Mouse (Mus musculus): Measurements from ENCODE around the gene Arl16. TPM values are rescaled to one million over a fixed set of nuclear protein-coding genes. Genes with fewer than 3 reads are reported as not detected.

The Arl16 gene
- polyA plus RNA-seq, 1 experiment from 2014 or later = 56.1 TPM

DNA sequence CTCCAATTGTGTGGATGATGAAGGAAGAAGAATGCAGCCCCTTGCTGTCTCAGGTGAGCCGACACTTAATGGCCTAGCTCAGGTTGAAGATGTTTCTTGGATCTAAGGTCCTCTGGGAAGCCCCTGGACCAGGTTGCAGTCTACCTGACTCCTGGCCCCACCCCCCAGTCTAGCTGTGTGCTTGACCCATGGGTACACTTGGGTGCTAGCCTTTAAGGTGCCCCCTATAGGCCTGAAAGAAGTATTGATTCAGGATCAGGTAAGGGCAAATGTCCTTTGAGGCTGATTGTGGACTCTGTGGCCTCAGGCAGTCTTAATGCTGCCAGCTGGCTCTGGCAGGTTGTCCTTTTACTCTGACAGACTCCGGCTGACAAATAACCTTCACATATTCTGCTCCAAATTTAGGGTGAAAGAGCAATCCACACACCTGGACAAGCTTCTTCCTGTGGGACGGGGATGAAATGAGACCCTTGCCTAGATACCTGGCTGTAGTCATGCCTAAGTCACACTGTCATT is 24.6 kb downstream of the Arl16 start:
- ATAC-seq (ENCODE audit: low FRiP score) = no peak
- H3K4me2 ChIP-seq (replicated peaks) = no peak overlapping the region
- DNase-seq (ENCODE audit: low spot score) = no peak
- H3K4me1 ChIP-seq (replicated peaks; ENCODE audit: control insufficient read depth, insufficient read depth, low read length) = no peaks in the 10 kb centered on the region
- H3K9ac ChIP-seq = no peak overlapping the region
- 88% methylated on average over 3 of the region's 3 CpGs for WGBS
- H3K27ac ChIP-seq = no peak overlapping the region
- no peaks in the 10 kb centered on the region for H3K36me3 ChIP-seq (replicated peaks; ENCODE audit: control insufficient read depth, insufficient read depth)
- no peaks in the 10 kb centered on the region for H3K27me3 ChIP-seq (ENCODE audit: control insufficient read depth, insufficient read depth, low read length)
- no peak overlapping the region for H3K4me3 ChIP-seq (replicated peaks; ENCODE audit: low read length)
- H3K9me3 ChIP-seq (ENCODE audit: control insufficient read depth, low read length) = no peaks in the 10 kb centered on the region

- Histone ChIP-seq H3K9me3 (ENCODE audit: control insufficient read depth, low read length) (no peaks in the 10 kb centered on the region), H3K4me3 (replicated peaks; ENCODE audit: low read length) (no peak within 1 kb of the TSS), H3K4me1 (replicated peaks; ENCODE audit: control insufficient read depth, insufficient read depth, low read length) (no peaks in the 10 kb centered on the region), H3K27me3 (ENCODE audit: control insufficient read depth, insufficient read depth, low read length) (no peaks in the 10 kb centered on the region), H3K4me2 (replicated peaks) (no peak within 1 kb of the TSS), H3K9ac (no peak within 1 kb of the TSS), H3K27ac (no peak within 1 kb of the TSS), H3K36me3 (replicated peaks; ENCODE audit: control insufficient read depth, insufficient read depth) (no peaks in the 10 kb centered on the region)
- DNase-seq (ENCODE audit: low spot score) (no peak), ATAC-seq (ENCODE audit: low FRiP score) (no peak)
- WGBS = 82% methylated on average over 3 of the region's 3 CpGs
Measured at GRCm38 (mm10) chr11:120442344-120442743, 25.1 kb downstream of the Arl16 start, which contains the start of gene Tspan10. Gene Tspan10 (plus strand): TSS chr11:120442644.

GRCm38 (mm10) chr11:120437857-120438385 is 29.5 kb downstream of the Arl16 start:
- no peaks in the 10 kb centered on the region for H3K27me3 ChIP-seq (ENCODE audit: control insufficient read depth, insufficient read depth, low read length)
- H3K9me3 ChIP-seq (ENCODE audit: control insufficient read depth, low read length) = no peaks in the 10 kb centered on the region
- no peak for ATAC-seq (ENCODE audit: low FRiP score)
- H3K36me3 ChIP-seq (replicated peaks; ENCODE audit: control insufficient read depth, insufficient read depth) = peaks cover 26% of the 10 kb centered on the region
- peak overlapping the region; percentile 93 for H3K4me3 ChIP-seq (replicated peaks; ENCODE audit: low read length)
- H3K9ac ChIP-seq = peak overlapping the region; percentile 92
- no peak for DNase-seq (ENCODE audit: low spot score)
- H3K27ac ChIP-seq = no peak overlapping the region; the same call in 1 of the 2 replicates
- peak overlapping the region; percentile 70 for H3K4me2 ChIP-seq (replicated peaks)
- 30% methylated on average over 12 of the region's 12 CpGs for WGBS
- peaks cover 12% of the 10 kb centered on the region for H3K4me1 ChIP-seq (replicated peaks; ENCODE audit: control insufficient read depth, insufficient read depth, low read length)

- H3K27ac ChIP-seq = peak within 1 kb of the TSS; percentile 58
- H3K27me3 ChIP-seq (ENCODE audit: control insufficient read depth, insufficient read depth, low read length) = no peaks in the 10 kb centered on the region
- H3K9me3 ChIP-seq (ENCODE audit: control insufficient read depth, low read length) = no peaks in the 10 kb centered on the region
- H3K9ac ChIP-seq = peak within 1 kb of the TSS; percentile 92
- ATAC-seq (ENCODE audit: low FRiP score) (peak; percentile 84; the same call in 1 of the 2 replicates), DNase-seq (ENCODE audit: low spot score) (peak; percentile 89)
- peak within 1 kb of the TSS; percentile 93 for H3K4me3 ChIP-seq (replicated peaks; ENCODE audit: low read length)
- WGBS = under 1% methylated on average over 74 of the region's 77 CpGs
- H3K4me2 ChIP-seq (replicated peaks) = peak within 1 kb of the TSS; percentile 70
- H3K36me3 ChIP-seq (replicated peaks; ENCODE audit: control insufficient read depth, insufficient read depth) = peaks cover 32% of the 10 kb centered on the region
- H3K4me1 ChIP-seq (replicated peaks; ENCODE audit: control insufficient read depth, insufficient read depth, low read length) = peaks cover 12% of the 10 kb centered on the region
Measured at GRCm38 (mm10) chr11:120437152-120437856, 30.1 kb downstream of the Arl16 start, which contains the start of gene Nploc4. Gene Nploc4 (minus strand): TSS chr11:120437708.

DNA sequence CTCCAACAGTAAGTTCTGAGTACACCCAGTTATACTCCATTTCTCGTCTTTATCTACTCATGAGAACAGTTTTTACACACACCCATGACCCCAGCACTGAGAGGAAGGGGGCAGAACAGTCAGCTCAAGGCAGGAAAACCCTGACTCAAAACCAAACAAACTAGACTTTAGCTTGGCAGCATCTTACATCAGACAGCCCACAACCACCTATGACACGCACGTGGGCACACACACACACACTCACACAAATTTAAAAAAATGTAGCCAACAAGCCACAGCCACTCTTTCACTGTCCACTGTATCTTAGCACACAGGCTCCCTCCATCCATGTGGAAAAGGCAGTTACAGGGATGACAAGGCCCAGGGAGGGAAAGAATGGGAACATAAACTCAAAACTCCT is 40.7 kb downstream of the Arl16 start:
- Histone ChIP-seq H3K4me1 (replicated peaks; ENCODE audit: control insufficient read depth, insufficient read depth, low read length) (no peaks in the 10 kb centered on the region), H3K4me2 (replicated peaks) (no peak overlapping the region), H3K36me3 (replicated peaks; ENCODE audit: control insufficient read depth, insufficient read depth) (peaks cover 90% of the 10 kb centered on the region), H3K27me3 (ENCODE audit: control insufficient read depth, insufficient read depth, low read length) (no peaks in the 10 kb centered on the region), H3K9ac (no peak overlapping the region), H3K27ac (no peak overlapping the region), H3K9me3 (ENCODE audit: control insufficient read depth, low read length) (no peaks in the 10 kb centered on the region), H3K4me3 (replicated peaks; ENCODE audit: low read length) (no peak overlapping the region)
- 97% methylated on average over 3 of the region's 3 CpGs for WGBS
- ATAC-seq (ENCODE audit: low FRiP score) (no peak), DNase-seq (ENCODE audit: low spot score) (no peak)

- DNase-seq (ENCODE audit: low spot score) (peak; percentile 80), ATAC-seq (ENCODE audit: low FRiP score) (no peak)
- no peak overlapping the region for H3K4me2 ChIP-seq (replicated peaks)
- H3K27ac ChIP-seq = no peak overlapping the region
- H3K27me3 ChIP-seq (ENCODE audit: control insufficient read depth, insufficient read depth, low read length) = no peaks in the 10 kb centered on the region
- no peak overlapping the region for H3K4me3 ChIP-seq (replicated peaks; ENCODE audit: low read length)
- 69% methylated on average over 9 of the region's 9 CpGs for WGBS
- H3K9ac ChIP-seq = no peak overlapping the region
- H3K4me1 ChIP-seq (replicated peaks; ENCODE audit: control insufficient read depth, insufficient read depth, low read length) = no peaks in the 10 kb centered on the region
- peaks cover 91% of the 10 kb centered on the region for H3K36me3 ChIP-seq (replicated peaks; ENCODE audit: control insufficient read depth, insufficient read depth)
- H3K9me3 ChIP-seq (ENCODE audit: control insufficient read depth, low read length) = no peaks in the 10 kb centered on the region
Measured at GRCm38 (mm10) chr11:120423569-120424295, 43.7 kb downstream of the Arl16 start.

DNA sequence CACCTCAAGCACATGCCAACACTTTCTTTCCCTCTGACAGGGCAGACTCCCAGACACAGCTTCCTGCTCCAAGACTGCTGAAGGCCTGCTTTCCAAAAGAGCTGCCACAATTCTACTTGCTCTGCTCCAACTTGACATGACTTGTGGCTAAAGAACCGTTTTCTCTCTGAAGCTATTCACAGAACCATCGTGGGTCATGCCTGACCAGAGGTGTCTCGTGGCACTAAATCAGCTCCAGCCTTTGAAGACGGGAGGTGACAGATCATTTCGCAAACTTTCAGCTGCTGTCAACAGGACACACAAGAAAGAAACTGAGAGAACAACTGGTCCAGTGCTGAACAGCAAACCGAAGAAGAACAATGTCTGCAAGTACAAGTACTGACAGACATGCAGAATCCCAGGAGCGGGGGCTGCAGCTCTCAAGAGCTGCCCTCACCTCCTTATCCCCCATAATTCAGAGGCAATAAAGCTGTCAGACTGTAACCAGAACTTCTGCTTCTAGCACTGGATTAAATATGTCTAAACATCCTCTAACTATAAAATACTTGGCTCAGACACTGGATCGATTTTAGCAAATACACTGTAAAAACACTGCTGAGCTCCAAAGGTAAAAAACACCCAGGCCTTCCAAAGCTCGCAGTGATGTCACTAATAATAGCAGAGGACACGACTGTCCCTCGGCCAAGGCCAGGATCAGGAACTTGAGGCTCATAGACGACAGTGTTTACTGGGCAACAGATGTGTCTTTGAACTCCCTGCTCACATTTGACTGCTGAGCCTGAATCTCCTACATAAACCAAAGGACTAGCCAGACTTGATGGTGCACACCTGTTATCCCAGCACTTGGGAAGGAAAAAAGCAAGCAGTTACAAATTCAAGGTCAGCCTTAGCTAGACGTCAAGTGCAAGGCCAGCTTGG is 44.5 kb downstream of the Arl16 start:
- Histone ChIP-seq H3K27me3 (ENCODE audit: control insufficient read depth, insufficient read depth, low read length) (no peaks in the 10 kb centered on the region), H3K4me1 (replicated peaks; ENCODE audit: control insufficient read depth, insufficient read depth, low read length) (no peaks in the 10 kb centered on the region), H3K9me3 (ENCODE audit: control insufficient read depth, low read length) (no peaks in the 10 kb centered on the region), H3K4me3 (replicated peaks; ENCODE audit: low read length) (no peak overlapping the region), H3K36me3 (replicated peaks; ENCODE audit: control insufficient read depth, insufficient read depth) (peaks cover 90% of the 10 kb centered on the region), H3K27ac (no peak overlapping the region), H3K9ac (no peak overlapping the region), H3K4me2 (replicated peaks) (no peak overlapping the region)
- DNase-seq (ENCODE audit: low spot score) (no peak), ATAC-seq (ENCODE audit: low FRiP score) (no peak)
- 93% methylated on average over 13 of the region's 13 CpGs for WGBS

GRCm38 (mm10) chr11:120418592-120418991 is 48.8 kb downstream of the Arl16 start:
- Histone ChIP-seq H3K4me1 (replicated peaks; ENCODE audit: control insufficient read depth, insufficient read depth, low read length) (no peaks in the 10 kb centered on the region), H3K27ac (no peak overlapping the region), H3K4me3 (replicated peaks; ENCODE audit: low read length) (no peak overlapping the region), H3K9ac (no peak overlapping the region), H3K36me3 (replicated peaks; ENCODE audit: control insufficient read depth, insufficient read depth) (peaks cover 88% of the 10 kb centered on the region), H3K27me3 (ENCODE audit: control insufficient read depth, insufficient read depth, low read length) (no peaks in the 10 kb centered on the region), H3K4me2 (replicated peaks) (no peak overlapping the region), H3K9me3 (ENCODE audit: control insufficient read depth, low read length) (no peaks in the 10 kb centered on the region)
- 92% methylated on average over 1 of the region's 1 CpGs for WGBS
- DNase-seq (ENCODE audit: low spot score) (no peak), ATAC-seq (ENCODE audit: low FRiP score) (no peak)

Measured in hindbrain, embryonic 14.5 days (tissue).